Mouse (Mus musculus): ENCODE data around the gene Tmem87b. TPM values are rescaled to one million over a fixed set of nuclear protein-coding genes. Genes with fewer than 3 reads are reported as not detected.

Gene Tmem87b
- total RNA-seq (2021) = 10 to 100 TPM; 32.0 to 33.4 TPM

DNA sequence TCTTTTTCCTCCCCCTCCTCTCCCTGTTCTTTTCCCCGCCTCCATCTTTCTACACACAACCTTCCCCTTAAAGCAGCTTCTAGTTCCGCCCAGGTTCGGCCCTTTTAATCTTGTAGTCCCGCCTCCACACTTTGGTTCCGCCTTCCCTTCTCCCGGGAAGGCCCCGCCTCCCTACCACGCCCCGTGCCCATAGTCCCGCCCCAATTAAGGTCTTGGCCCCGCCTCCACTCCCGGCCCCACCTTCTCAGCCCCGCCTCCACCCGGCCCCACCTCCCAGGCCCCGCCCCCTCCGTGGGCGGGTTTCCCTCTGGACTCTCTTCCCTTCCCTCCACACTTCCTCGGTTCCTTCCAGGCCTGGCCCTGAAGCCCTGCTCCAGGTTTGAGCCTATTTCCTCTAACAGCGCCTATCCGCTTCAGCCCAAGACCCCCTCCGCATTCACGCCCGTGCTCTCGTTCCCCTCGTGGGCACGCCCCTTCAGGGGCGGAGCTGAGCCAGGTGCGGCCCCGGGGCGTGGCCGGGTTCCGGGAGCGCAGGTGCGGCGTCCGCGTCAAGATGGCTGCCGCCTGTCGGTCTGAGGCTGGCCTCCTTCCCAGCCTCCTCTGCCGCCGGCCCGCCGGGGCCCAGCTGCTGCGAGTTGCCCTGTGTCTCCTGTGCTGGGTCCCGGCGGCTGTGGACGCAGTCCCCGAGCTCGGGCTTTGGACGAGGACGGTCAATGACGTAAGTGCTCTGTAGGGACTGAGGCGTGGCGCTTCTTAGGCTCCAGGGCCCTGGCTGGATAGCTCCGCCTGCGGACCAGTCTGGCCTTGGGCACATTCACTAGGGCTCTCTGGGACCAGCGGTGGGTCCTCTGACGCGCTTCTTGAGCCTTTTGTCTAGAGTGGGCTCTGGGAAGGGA lies at the start of gene Tmem87b:
Gene Tmem87b (plus strand): TSS at position 333 of the 896 bp plus-strand sequence.
- intact Hi-C loops (cut with DNase I) = loop anchor here (2.0 kb wide), 2 partner anchors 119 to 131 kb away; partner anchors contain the start of genes Anapc1 and Mertk
- peak; percentile 99 for DNase-seq

- intact Hi-C loops (cut with DNase I) = no loop called here
- DNase-seq = no peak
These were observed 49.2 kb upstream of the Tmem87b start for GRCm38 (mm10) chr2:128768545-128769247.

GRCm38 (mm10) chr2:128770557-128770956 lies 47.4 kb upstream of the Tmem87b start:
- intact Hi-C loops (cut with DNase I) = no loop called here

DNA sequence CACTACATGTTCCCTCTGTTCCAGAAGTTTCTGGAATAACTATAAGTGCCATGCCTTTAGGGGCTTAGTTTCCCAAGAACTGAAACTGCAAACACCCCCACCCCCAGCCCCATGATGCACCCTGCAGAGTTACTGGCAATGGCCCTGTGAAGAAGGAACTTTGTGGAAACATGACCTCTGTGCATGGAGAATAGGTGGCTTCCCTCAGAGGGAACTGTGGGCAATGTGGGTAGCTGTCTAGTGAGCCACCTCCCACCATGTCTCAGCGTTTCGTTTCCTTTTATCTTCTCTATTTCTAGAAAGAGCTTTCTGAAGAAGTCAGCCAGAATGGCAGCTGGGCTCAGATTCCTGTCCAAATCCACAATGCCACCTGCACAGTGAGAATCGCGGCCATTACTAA lies 46.9 kb upstream of the Tmem87b start:
- intact Hi-C loops (cut with DNase I) = no loop called here
- DNase-seq = no peak

More at GRCm38 (mm10) chr2:128770557-128770956, 47.4 kb upstream of the Tmem87b start:
- no peak for DNase-seq

DNA sequence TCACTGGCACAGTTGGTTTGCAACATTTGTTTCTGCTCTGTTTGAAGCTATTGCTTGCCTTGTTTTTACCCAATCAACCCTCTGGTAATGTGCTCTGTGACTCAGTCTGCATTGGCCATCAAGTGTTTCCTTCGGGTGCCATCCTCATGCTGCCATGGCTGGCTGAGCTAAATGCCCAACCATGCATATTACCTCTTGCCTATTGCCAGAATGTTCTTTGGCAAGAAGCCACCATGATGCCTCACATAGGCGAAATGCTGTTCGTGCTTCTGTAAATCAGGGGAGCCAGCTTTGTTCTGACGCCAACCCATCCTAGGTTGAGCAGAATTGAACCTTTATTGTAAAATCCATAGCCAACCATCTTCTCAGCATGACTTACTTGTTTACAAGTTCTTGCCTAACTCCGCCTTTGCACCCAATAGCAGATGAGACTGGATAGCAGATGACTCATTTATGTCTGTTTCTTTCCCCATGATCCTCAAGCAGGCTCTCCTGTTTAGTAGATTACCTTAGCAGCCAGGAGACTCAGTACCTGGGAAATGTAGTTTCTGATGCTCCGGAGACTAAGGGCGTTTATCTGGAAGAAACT lies 46.1 kb upstream of the Tmem87b start:
- peak; percentile 65 for DNase-seq
- intact Hi-C loops (cut with DNase I) = no loop called here

DNA sequence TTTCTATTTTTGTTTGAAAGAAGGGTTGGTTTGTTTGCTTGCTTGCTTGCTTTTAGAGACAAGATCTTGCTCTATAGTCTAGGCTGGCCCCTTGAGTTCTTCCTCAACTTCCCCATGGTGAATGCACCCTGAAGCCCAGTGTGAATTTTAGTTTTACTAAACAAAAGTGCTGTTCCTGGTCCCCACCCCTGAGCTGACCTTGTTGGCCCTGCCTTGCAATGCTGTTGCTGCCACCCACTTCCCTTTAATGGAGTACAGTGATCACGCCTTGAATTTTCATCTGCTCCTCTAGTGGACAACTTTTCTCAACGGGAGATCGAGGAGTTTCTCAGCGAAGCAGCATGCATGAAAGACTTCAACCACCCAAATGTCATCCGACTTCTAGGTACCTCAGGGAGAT lies 35.7 kb upstream of the Tmem87b start:
- DNase-seq = no peak
- intact Hi-C loops (cut with DNase I) = no loop called here

DNA sequence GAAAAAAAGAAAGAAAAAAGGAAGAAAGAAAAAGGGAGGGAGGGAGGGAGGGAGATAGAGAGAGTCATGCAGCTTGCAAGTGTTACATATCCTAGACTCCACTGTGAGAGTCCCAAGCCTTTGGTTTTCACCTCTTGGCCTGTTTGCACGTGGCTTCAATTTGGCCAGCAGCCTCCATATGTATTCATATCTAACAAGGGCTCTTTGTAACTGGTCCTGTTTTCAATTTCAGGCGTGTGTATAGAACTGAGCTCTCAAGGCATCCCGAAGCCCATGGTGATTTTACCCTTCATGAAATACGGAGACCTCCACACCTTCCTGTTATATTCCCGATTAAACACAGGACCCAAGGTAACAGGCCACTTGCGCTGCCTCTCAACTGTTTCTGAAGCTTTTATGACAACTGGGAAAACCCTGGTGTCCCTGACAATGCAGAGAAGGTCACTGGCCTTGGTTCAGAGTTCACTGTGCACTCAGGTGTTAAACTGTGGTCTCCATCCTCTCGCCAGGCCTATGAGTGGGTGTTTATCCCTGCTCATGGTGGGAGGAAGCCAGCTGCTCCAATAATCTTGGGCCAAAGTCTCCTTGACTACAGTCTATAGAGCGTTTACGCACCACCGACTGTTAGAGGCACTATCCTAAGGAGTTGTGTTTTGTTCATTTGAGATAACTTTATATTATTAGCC lies 34.1 kb upstream of the Tmem87b start:
- intact Hi-C loops (cut with DNase I) = no loop called here
- DNase-seq = no peak

GRCm38 (mm10) chr2:128784814-128785213 lies 33.1 kb upstream of the Tmem87b start:
- no peak for DNase-seq
- intact Hi-C loops (cut with DNase I) = no loop called here

- intact Hi-C loops (cut with DNase I) = no loop called here
These were observed 31.6 kb upstream of the Tmem87b start for GRCm38 (mm10) chr2:128786341-128786740.

DNA sequence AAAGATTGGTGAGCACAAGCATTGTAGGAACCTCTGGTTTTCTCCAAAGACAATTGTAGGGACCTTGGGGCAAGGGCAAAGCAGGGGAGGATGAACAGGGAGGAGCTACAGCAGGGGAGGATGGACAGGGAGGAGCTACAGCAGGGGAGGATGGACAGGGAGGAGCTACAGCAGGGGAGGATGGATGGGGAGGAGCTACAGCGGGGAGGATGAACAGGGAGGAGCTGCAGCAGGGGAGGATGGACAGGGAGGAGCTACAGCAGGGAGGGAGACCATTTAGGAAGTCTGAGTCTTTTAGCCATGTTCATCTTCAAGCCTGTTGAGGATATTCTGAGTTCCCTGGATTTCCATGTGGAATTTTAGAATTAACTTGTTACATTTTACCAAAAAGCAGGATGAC lies 31.1 kb upstream of the Tmem87b start:
- no peak for DNase-seq
- intact Hi-C loops (cut with DNase I) = no loop called here

More at GRCm38 (mm10) chr2:128786341-128786740, 31.6 kb upstream of the Tmem87b start:
- DNase-seq = no peak

DNA sequence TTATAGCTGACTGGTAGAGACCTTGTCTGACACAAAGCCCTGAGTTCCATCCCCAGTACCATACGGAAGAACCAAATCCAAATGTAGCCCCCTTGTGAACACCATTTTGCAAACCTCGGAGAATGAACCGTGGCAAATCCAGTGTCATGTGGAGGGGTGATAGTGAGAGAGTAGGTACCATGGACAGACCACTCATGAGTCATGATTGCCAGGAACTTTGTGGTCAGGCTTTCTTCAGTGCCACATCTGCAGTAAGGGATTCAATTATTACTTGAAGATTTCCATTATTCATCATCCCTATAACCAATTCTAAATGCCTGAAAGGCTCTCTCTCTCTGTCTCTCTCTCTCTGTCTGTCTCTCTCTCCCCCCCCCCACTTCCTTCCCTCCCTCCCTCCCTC lies 30.1 kb upstream of the Tmem87b start:
- intact Hi-C loops (cut with DNase I) = no loop called here
- DNase-seq = no peak

DNA sequence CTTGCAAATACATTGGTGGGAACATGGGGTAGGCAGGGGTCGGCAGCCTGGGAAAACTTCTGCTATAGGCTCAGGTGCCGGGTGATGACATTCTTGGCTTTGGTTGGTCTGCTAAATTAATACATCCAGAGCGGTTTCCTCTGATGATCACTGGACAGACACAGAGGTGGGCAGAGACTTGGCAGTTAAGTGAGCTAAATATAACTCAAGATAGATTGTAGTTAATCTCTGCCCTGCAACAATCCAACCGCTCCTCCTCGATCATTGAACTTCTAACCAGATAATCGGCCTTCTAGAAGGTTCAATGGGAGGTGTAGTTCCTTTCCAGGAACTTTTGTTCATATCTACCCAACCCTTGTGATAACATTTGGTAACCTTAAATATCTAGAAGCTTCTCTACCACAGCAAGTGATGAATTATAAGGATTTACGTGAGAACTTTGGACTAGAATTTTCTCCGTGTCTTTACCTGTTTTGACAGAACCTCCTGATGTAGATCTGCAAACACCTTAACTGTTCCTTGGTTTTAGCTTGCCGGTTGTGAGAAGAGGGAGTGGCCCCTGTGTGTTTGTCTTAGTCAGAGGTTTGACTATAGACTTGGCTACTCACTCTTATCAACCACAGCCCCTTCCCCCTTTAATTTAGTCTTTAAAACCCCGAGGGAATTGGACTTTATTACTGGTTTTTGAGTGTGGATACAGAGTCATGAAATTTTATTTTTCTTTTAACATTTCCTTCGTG lies 26.9 kb upstream of the Tmem87b start:
- DNase-seq = no peak
- intact Hi-C loops (cut with DNase I) = no loop called here

- DNase-seq = no peak
- intact Hi-C loops (cut with DNase I) = no loop called here
These were observed 24.0 kb upstream of the Tmem87b start for GRCm38 (mm10) chr2:128793958-128794357.

DNA sequence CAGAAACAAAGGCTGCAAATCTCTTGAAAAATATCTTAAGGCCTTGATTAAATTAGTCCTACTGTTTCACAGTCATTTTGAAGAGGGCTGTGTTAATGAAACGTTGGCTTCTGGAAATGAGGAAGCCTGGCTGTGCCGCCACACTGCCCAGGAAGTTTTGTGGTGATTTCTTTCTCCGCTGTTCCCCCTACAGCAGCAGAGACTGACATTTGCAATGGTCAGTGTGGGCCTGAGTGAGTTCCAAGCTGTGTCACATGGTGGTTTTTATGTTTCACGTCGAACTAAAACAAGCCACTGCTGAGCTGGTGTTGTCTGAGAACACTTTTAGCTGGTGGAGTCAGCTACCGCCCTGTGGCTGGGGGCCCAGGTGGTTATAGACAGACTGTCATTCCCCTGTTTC lies 21.5 kb upstream of the Tmem87b start:
- intact Hi-C loops (cut with DNase I) = no loop called here
- DNase-seq = no peak

GRCm38 (mm10) chr2:128803441-128803840 lies 14.5 kb upstream of the Tmem87b start:
- intact Hi-C loops (cut with DNase I) = no loop called here
- no peak for DNase-seq

- intact Hi-C loops (cut with DNase I) = no loop called here
- DNase-seq = no peak
These were observed 12.6 kb upstream of the Tmem87b start for GRCm38 (mm10) chr2:128805341-128805740.

DNA sequence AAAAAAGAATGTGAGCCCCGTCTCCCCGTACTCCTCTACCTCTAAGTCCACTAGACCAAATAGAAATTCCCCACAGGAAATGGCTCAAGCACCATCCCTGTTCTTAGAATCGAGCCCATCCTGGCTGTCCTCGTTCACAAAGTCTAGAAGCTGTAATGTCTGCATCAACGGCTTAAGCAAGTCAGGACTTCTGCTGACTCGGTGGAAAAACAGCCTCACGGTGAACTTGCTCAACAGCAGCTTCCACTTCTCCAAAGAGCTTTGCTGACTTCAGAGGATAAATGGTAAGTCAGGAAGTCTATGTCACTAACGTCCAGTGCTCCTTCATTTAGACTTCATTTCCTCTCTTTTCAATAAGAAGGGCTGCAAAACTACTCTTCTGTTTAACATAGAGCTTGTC lies 11.4 kb upstream of the Tmem87b start:
- intact Hi-C loops (cut with DNase I) = no loop called here
- DNase-seq = no peak

- intact Hi-C loops (cut with DNase I) = no loop called here
- no peak for DNase-seq
These were observed 5.2 kb upstream of the Tmem87b start for GRCm38 (mm10) chr2:128812761-128813160.

DNA sequence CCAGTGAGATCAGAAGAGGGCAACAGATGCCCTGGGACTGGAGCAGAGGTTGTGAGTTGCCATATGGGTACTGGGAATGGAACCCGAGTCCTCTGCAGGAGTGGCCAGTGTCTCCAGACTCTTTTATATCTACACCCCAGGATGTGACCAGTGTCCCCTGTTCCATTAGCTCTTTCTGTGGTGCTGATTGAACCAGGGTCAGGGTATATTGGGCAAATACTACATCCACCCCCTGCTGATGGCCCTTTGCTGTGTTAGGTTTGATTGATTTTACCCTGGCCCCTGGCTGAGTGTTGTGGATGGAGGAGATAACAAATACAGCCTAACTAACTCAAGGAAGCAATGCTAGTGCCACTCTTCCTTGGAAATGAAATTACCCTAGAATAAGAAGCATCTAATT lies 1.6 kb upstream of the Tmem87b start:
- intact Hi-C loops (cut with DNase I) = loop anchor here (2.0 kb wide), 2 partner anchors 118 to 130 kb away; partner anchors contain the start of genes Anapc1 and Mertk
- no peak for DNase-seq

- no peak for DNase-seq
- intact Hi-C loops (cut with DNase I) = loop anchor here (2.0 kb wide), 2 partner anchors 118 to 130 kb away; partner anchors contain the start of genes Anapc1 and Mertk
These were observed 1.0 kb upstream of the Tmem87b start for GRCm38 (mm10) chr2:128816916-128817315.

Data from left cerebral cortex, postnatal 4 days (tissue).